Comparison of ENCODE assay signal across 8 mouse cellular contexts in the genomic region with DNA sequence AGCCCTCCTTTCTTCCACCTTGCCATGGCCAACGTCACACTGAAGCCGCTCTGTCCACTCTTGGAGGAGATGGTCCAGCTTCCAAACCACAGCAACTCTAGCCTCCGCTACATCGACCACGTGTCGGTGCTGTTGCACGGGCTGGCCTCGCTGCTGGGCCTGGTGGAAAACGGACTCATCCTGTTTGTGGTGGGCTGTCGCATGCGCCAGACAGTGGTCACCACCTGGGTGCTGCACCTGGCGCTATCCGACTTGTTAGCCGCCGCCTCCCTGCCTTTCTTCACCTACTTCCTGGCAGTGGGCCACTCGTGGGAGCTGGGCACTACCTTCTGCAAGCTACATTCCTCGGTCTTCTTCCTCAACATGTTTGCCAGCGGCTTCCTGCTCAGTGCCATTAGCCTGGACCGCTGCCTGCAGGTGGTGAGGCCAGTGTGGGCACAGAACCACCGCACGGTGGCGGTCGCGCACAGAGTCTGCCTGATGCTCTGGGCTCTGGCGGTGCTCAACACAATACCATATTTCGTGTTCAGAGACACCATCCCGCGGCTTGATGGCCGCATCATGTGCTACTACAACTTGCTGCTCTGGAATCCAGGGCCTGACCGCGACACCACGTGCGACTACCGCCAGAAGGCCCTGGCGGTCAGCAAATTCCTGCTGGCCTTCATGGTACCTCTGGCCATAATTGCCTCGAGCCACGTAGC. TPM values are rescaled to one million over a fixed set of nuclear protein-coding genes. Genes with fewer than 3 reads are reported as not detected.
DNase-seq lines count a peak whose midpoint lies in the region; ATAC-seq and TF ChIP-seq lines count a peak whose summit lies in the region.

No protein-coding gene starts in this region.

- in situ Hi-C loops in ES-E14 (cut with MboI; ENCODE audit: low sequenced_read_pairs in 2 of 2, unreplicated experiment in 2 of 2), result no loop called here

- H3K4me1 ChIP-seq in ES-E14 (ENCODE audit: control insufficient read depth in 2 of 2, insufficient read depth in 2 of 2, low read length in 2 of 2, poor library complexity in 1 of 2), result peaks cover 2 to 10% of the 10 kb centered on the region in 2 experiments; a peak in 2 of 4 replicates
- H3K4me1 ChIP-seq in forebrain, embryonic 13.5 days, result peaks cover 14% of the 10 kb centered on the region
- peaks cover 11% of the 10 kb centered on the region for H3K4me1 ChIP-seq in hindbrain, embryonic 12.5 days

- ATAC-seq in forebrain, embryonic 13.5 days, result peak; percentile 95
- ATAC-seq in hindbrain, embryonic 12.5 days (ENCODE audit: low FRiP score), result peak; percentile 94

- H3K9ac ChIP-seq in ES-E14 (ENCODE audit: insufficient read depth, low read depth, low read length, poor library complexity, severe bottlenecking), result peak overlapping the region; percentile 67
- H3K9ac ChIP-seq in forebrain, embryonic 13.5 days, result peak overlapping the region; percentile 64
- H3K9ac ChIP-seq in hindbrain, embryonic 12.5 days, result peak overlapping the region; percentile 55

- no peaks in the 10 kb centered on the region; the same call in 1 of the 2 replicates for H3K27me3 ChIP-seq in forebrain, embryonic 13.5 days
- H3K27me3 ChIP-seq in hindbrain, embryonic 12.5 days, result no peaks in the 10 kb centered on the region; the same call in none of the 2 replicates

- peaks cover 35% of the 10 kb centered on the region for H3K36me3 ChIP-seq in ES-E14 (ENCODE audit: control insufficient read depth, insufficient read depth, low read length, poor library complexity, severe bottlenecking)
- H3K36me3 ChIP-seq in forebrain, embryonic 13.5 days (ENCODE audit: poor library complexity, severe bottlenecking), result peaks cover 37% of the 10 kb centered on the region
- H3K36me3 ChIP-seq in hindbrain, embryonic 12.5 days, result peaks cover 36% of the 10 kb centered on the region

- peak; percentile 62 for DNase-seq in ES-E14 (ENCODE audit: low read depth, low spot score)
- peak; percentile 81 for DNase-seq in cerebellum, adult 11 months
- peak; percentile 58 to 65 for DNase-seq in layer of hippocampus, postnatal 14 days (ENCODE audit: low spot score in 2 of 2)
- peak; percentile 75 for DNase-seq in lung, postnatal 14 days
- peak; percentile 65 for DNase-seq in retina, postnatal 7 days (ENCODE audit: low read depth, low spot score)
- peak; percentile 47 for DNase-seq in urinary bladder, adult 2 months (ENCODE audit: low spot score)

- H3K27ac ChIP-seq in ES-E14 (ENCODE audit: insufficient read depth, low read depth, low read length, poor library complexity, severe bottlenecking), result peak overlapping the region; percentile 3; the same call in 1 of the 2 replicates
- H3K27ac ChIP-seq in forebrain, embryonic 13.5 days, result peak overlapping the region; percentile 26; the same call in 1 of the 2 replicates
- peak overlapping the region; percentile 44 for H3K27ac ChIP-seq in hindbrain, embryonic 12.5 days

- no peaks in the 10 kb centered on the region for H3K9me3 ChIP-seq in ES-E14 (ENCODE audit: control insufficient read depth, insufficient read depth, low read depth, low read length)
- H3K9me3 ChIP-seq in forebrain, embryonic 13.5 days (replicated peaks), result no peaks in the 10 kb centered on the region
- H3K9me3 ChIP-seq in hindbrain, embryonic 12.5 days (replicated peaks), result 0 out of 2 replicates have a peak, but pooled peaks cover 4% of the 10 kb centered on the region

- WGBS in forebrain, embryonic 13.5 days, result 17% methylated on average over 37 of the region's 37 CpGs
- 18% methylated on average over 37 of the region's 37 CpGs for WGBS in hindbrain, embryonic 12.5 days

- H3K4me3 ChIP-seq in ES-E14 (ENCODE audit: insufficient read depth in 1 of 2, low read depth in 1 of 2, low read length in 2 of 2, poor library complexity in 1 of 2, severe bottlenecking in 1 of 2), result peak overlapping the region; percentile 48 to 59
- H3K4me3 ChIP-seq in forebrain, embryonic 13.5 days, result peak overlapping the region; percentile 38
- peak overlapping the region; percentile 35 for H3K4me3 ChIP-seq in hindbrain, embryonic 12.5 days

- H3K4me2 ChIP-seq in forebrain, embryonic 13.5 days, result peak overlapping the region; percentile 69
- H3K4me2 ChIP-seq in hindbrain, embryonic 12.5 days (replicated peaks), result peak overlapping the region; percentile 65

TF ChIP-seq in ES-E14, 5 proteins besides CTCF, POLR2A, EP300 and RAD21:
- no peak for TF ChIP-seq MAFK (IDR thresholded peaks at IDR 0.05; ENCODE audit: insufficient read depth, low read depth, low read length)
- no peak for TF ChIP-seq ZNF384 (IDR thresholded peaks at IDR 0.05; ENCODE audit: low read depth, low read length)
- no peak for TF ChIP-seq ZC3H11A (IDR thresholded peaks at IDR 0.05; ENCODE audit: borderline replicate concordance, low read depth, low read length)
- no peak for TF ChIP-seq HCFC1 (IDR thresholded peaks at IDR 0.05; ENCODE audit: borderline replicate concordance, insufficient read depth, low read length)
- TF ChIP-seq CHD2 (IDR thresholded peaks at IDR 0.05; ENCODE audit: low read depth, low read length), result no peak

RNA-seq across cellular contexts. Expression of gene Ptgdr2, which starts 3.3 kb away (rescaled TPM):
- total RNA-seq in ES-E14 (2012; rRNA removed), result 0.67 and 1.1 TPM in 2 replicates
- 0.06 and 0.17 TPM in 2 replicates for polyA plus RNA-seq in forebrain, embryonic 13.5 days (2015; fragmentation: Nextera tagmentation; extraction: Ambion mirVana)
- 0.09 and 0.10 TPM in 2 replicates for polyA plus RNA-seq in hindbrain, embryonic 12.5 days (2016; fragmentation: Nextera tagmentation; extraction: Ambion mirVana)
- under 1 TPM; 0.29 to 0.32 TPM for total RNA-seq in layer of hippocampus, postnatal 14 days (2021)
- polyA plus RNA-seq in urinary bladder, adult 2 months (2012; rRNA removed), result 0.06 TPM in 2 replicates

RNA-seq across cellular contexts. Expression of gene Ccdc86, which starts 8.8 kb away (rescaled TPM):
- 25.7 and 29.1 TPM in 2 replicates for total RNA-seq in ES-E14 (2012; rRNA removed)
- 21.2 and 22.9 TPM in 2 replicates for polyA plus RNA-seq in forebrain, embryonic 13.5 days (2015; fragmentation: Nextera tagmentation; extraction: Ambion mirVana)
- polyA plus RNA-seq in hindbrain, embryonic 12.5 days (2016; fragmentation: Nextera tagmentation; extraction: Ambion mirVana), result 21.5 and 21.7 TPM in 2 replicates
- 1 to 10 TPM; 8.9 to 9.5 TPM for total RNA-seq in layer of hippocampus, postnatal 14 days (2021)
- 7.3 and 7.9 TPM in 2 replicates for polyA plus RNA-seq in urinary bladder, adult 2 months (2012; rRNA removed)

RNA-seq across cellular contexts. Expression of gene Zp1, which starts 19.8 kb away (rescaled TPM):
- 0.09 TPM in 1 of 2 replicates, not detected in the other for total RNA-seq in ES-E14 (2012; rRNA removed)
- polyA plus RNA-seq in forebrain, embryonic 13.5 days (2015; fragmentation: Nextera tagmentation; extraction: Ambion mirVana), result not detected in 2 replicates
- polyA plus RNA-seq in hindbrain, embryonic 12.5 days (2016; fragmentation: Nextera tagmentation; extraction: Ambion mirVana), result not detected in 2 replicates
- not detected for total RNA-seq in layer of hippocampus, postnatal 14 days (2021)
- polyA plus RNA-seq in urinary bladder, adult 2 months (2012; rRNA removed), result 0.56 and 1.4 TPM in 2 replicates

RNA-seq across cellular contexts. Expression of gene Ms4a10, which starts 34.2 kb away (rescaled TPM):
- total RNA-seq in ES-E14 (2012; rRNA removed), result 6.2 and 8.3 TPM in 2 replicates
- not detected in 2 replicates for polyA plus RNA-seq in forebrain, embryonic 13.5 days (2015; fragmentation: Nextera tagmentation; extraction: Ambion mirVana)
- polyA plus RNA-seq in hindbrain, embryonic 12.5 days (2016; fragmentation: Nextera tagmentation; extraction: Ambion mirVana), result not detected in 2 replicates
- not detected for total RNA-seq in layer of hippocampus, postnatal 14 days (2021)
- 0.06 TPM in 1 of 2 replicates, not detected in the other for polyA plus RNA-seq in urinary bladder, adult 2 months (2012; rRNA removed)

RNA-seq across cellular contexts. Expression of gene Prpf19, which starts 45.2 kb away (rescaled TPM):
- total RNA-seq in ES-E14 (2012; rRNA removed), result 121 and 146 TPM in 2 replicates
- 45.3 and 50.8 TPM in 2 replicates for polyA plus RNA-seq in forebrain, embryonic 13.5 days (2015; fragmentation: Nextera tagmentation; extraction: Ambion mirVana)
- polyA plus RNA-seq in hindbrain, embryonic 12.5 days (2016; fragmentation: Nextera tagmentation; extraction: Ambion mirVana), result 37.3 and 37.7 TPM in 2 replicates
- total RNA-seq in layer of hippocampus, postnatal 14 days (2021), result 100 to 1,000 TPM; 198 to 203 TPM
- polyA plus RNA-seq in urinary bladder, adult 2 months (2012; rRNA removed), result 102 and 133 TPM in 2 replicates

Comparison
In these comparisons a context has a peak if more than half of its experiments do, and no peak if none do; other contexts are left out.
1. Peak in every context shown above with its lines: DNase-seq, ATAC-seq, H3K4me3 ChIP-seq and H3K27ac ChIP-seq.